Mouse (Mus musculus): ENCODE data around the gene Tmem170b. TPM values are rescaled to one million over a fixed set of nuclear protein-coding genes. Genes with fewer than 3 reads are reported as not detected.
A peak's percentile ranks its signal among the peaks of the same experiment; 100 is the strongest.
"Not testable (repeated sequence)": the region's sequence is repeated elsewhere in the genome, so short reads cannot be mapped to it uniquely, and the experiment has no call there.

Gene Tmem170b
- polyA plus RNA-seq, 1 experiment from 2014 or later = 10.2 TPM

DNA sequence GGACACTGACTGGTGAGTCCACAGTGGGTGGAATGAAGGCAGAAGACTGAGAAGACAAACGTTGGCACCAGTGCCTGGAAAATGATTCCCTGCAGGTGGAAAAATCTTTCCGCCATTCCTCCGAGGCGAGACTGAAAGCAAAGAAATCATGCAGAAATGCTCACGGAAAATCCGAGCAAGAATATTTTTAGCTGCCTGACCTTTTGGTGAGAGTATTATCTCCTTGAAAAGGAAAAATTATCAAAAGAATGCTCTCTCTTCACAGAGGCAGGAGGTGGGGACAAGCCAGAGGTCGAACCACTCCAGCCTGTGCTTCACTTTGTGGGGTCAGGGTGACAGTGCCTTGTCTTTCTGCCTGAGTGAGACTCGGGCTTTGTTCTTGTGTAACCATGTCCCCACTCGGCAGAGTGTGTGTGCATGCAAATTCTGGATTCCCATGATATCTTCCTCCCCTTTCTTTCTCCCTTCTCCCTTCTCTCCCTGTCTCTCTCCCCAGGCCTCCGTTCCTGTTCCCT is 49.9 kb downstream of the Tmem170b start:
- Histone ChIP-seq H3K27ac (replicated peaks) (no peak overlapping the region), H3K27me3 (replicated peaks; ENCODE audit: low read depth, poor library complexity, severe bottlenecking) (0 out of 2 replicates have a peak, but pooled peaks cover 5% of the 10 kb centered on the region), H3K36me3 (replicated peaks) (no peaks in the 10 kb centered on the region), H3K4me1 (peaks cover 14% of the 10 kb centered on the region), H3K4me3 (no peak overlapping the region), H3K9me3 (no peaks in the 10 kb centered on the region)
- 78% methylated on average over 10 of the region's 10 CpGs for WGBS
- no peak for DNase-seq (ENCODE audit: low spot score)

- Histone ChIP-seq H3K36me3 (replicated peaks) (no peaks in the 10 kb centered on the region), H3K4me3 (no peak overlapping the region), H3K4me1 (peaks cover 30% of the 10 kb centered on the region), H3K27ac (replicated peaks) (no peak overlapping the region; the same call in 1 of the 2 replicates), H3K9me3 (no peaks in the 10 kb centered on the region), H3K27me3 (replicated peaks; ENCODE audit: low read depth, poor library complexity, severe bottlenecking) (0 out of 2 replicates have a peak, but pooled peaks cover 5% of the 10 kb centered on the region)
- WGBS = 60% methylated on average over 11 of the region's 11 CpGs
- DNase-seq (ENCODE audit: low spot score) = no peak
Observed at GRCm38 (mm10) chr13:41660052-41660793, 54.5 kb downstream of the Tmem170b start.

- Histone ChIP-seq H3K4me3 (no peak overlapping the region), H3K9me3 (no peaks in the 10 kb centered on the region), H3K4me1 (peaks cover 30% of the 10 kb centered on the region), H3K27me3 (replicated peaks; ENCODE audit: low read depth, poor library complexity, severe bottlenecking) (0 out of 2 replicates have a peak, but pooled peaks cover 5% of the 10 kb centered on the region), H3K36me3 (replicated peaks) (no peaks in the 10 kb centered on the region), H3K27ac (replicated peaks) (no peak overlapping the region)
- DNase-seq (ENCODE audit: low spot score) = no peak
- WGBS = 86% methylated on average over 11 of the region's 11 CpGs
Observed at GRCm38 (mm10) chr13:41661116-41661515, 55.4 kb downstream of the Tmem170b start.

DNA sequence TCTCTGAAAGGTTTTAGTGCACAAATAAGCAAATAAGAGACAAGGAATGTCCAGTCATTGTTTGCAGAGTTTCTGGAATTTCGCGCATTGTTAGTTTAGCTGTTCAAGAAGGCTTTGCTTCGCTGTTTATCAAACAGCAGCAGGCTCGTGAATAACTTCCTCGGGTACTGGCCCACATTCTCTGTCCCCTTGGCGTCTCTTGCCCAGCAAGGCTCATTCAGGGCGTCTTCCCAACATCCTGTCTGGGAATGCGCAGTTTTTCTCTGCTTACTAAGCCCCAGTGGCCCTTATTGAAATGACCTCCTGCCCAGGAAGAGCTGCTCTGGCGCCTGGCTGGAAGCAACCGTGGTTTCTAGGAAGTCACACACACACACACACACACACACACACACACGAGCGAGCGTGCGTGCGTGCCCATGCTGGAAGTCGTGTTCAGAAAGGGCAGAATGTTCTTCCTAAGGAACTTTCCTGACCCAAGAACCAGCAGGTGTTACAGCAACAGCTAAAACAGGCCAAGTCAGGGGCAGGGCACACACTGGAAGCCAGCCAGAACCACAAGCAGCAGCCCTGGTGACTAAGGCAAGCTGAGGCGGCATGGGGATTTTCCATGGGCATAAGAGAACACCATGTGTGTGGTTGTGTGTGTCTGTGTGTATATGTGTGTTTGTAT is 56.8 kb downstream of the Tmem170b start:
- 52% methylated on average over 17 of the region's 17 CpGs for WGBS
- Histone ChIP-seq H3K27me3 (replicated peaks; ENCODE audit: low read depth, poor library complexity, severe bottlenecking) (0 out of 2 replicates have a peak, but pooled peaks cover 5% of the 10 kb centered on the region), H3K36me3 (replicated peaks) (no peaks in the 10 kb centered on the region), H3K27ac (replicated peaks) (peak overlapping the region; percentile 65), H3K4me1 (peaks cover 30% of the 10 kb centered on the region), H3K9me3 (no peaks in the 10 kb centered on the region), H3K4me3 (no peak overlapping the region)
- DNase-seq (ENCODE audit: low spot score) = peak; percentile 53

DNA sequence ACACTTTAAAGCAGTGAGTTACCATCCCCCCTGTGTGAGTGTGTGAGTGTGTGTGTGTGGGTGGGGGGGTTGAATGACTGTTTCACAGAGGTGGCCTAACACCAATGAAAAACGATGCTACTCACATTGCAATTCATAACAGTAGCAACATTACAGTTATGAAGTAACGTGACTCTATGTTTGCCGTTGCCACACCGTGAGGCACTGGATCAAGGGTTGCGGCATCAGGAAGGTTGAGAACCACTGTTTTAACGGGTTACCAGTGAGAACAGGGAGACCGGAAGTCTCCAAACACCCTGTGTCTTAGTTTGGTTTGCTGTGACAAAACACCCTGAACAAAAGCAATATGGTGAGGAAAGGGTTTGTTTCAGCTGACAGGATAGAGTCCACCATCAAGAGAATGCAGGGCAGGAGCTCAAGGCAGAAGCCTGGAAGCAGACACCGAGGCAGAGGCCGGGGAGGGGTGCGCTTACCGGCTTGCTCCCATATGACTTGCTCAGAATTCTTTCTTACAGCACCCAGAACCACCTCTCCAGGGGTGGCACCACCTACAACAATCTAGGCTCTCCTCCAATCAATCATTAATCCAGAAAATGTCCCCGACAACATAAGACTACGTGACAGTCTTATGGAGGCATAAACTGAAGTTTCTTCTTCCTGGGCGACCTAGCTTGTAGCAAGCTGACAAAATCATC is 57.9 kb downstream of the Tmem170b start:
- DNase-seq (ENCODE audit: low spot score) = no peak
- H3K36me3 ChIP-seq (replicated peaks) = no peaks in the 10 kb centered on the region
- H3K4me1 ChIP-seq = peaks cover 30% of the 10 kb centered on the region
- no peak overlapping the region for H3K4me3 ChIP-seq
- no peak overlapping the region for H3K27ac ChIP-seq (replicated peaks)
- no peaks in the 10 kb centered on the region for H3K9me3 ChIP-seq
- 90% methylated on average over 14 of the region's 14 CpGs for WGBS
- no peaks in the 10 kb centered on the region for H3K27me3 ChIP-seq (replicated peaks; ENCODE audit: low read depth, poor library complexity, severe bottlenecking)

GRCm38 (mm10) chr13:41669951-41670350 is 64.2 kb downstream of the Tmem170b start:
- Histone ChIP-seq H3K9me3 (no peaks in the 10 kb centered on the region), H3K27ac (replicated peaks) (peak overlapping the region; percentile 48; the same call in 1 of the 2 replicates)
- WGBS = 87% methylated on average over 2 of the region's 2 CpGs

GRCm38 (mm10) chr13:41670386-41671130 is 64.9 kb downstream of the Tmem170b start:
- Histone ChIP-seq H3K36me3 (replicated peaks) (no peaks in the 10 kb centered on the region), H3K4me3 (no peak overlapping the region), H3K9me3 (no peaks in the 10 kb centered on the region), H3K4me1 (peaks cover 17% of the 10 kb centered on the region), H3K27ac (replicated peaks) (peak overlapping the region; percentile 48; the same call in 1 of the 2 replicates), H3K27me3 (replicated peaks; ENCODE audit: low read depth, poor library complexity, severe bottlenecking) (no peaks in the 10 kb centered on the region)
- WGBS = 57% methylated on average over 7 of the region's 7 CpGs
- no peak for DNase-seq (ENCODE audit: low spot score)

More at GRCm38 (mm10) chr13:41669951-41670350, 64.2 kb downstream of the Tmem170b start:
- Histone ChIP-seq H3K4me3 (no peak overlapping the region), H3K36me3 (replicated peaks) (no peaks in the 10 kb centered on the region), H3K4me1 (peaks cover 17% of the 10 kb centered on the region), H3K27me3 (replicated peaks; ENCODE audit: low read depth, poor library complexity, severe bottlenecking) (no peaks in the 10 kb centered on the region)
- no peak for DNase-seq (ENCODE audit: low spot score)

DNA sequence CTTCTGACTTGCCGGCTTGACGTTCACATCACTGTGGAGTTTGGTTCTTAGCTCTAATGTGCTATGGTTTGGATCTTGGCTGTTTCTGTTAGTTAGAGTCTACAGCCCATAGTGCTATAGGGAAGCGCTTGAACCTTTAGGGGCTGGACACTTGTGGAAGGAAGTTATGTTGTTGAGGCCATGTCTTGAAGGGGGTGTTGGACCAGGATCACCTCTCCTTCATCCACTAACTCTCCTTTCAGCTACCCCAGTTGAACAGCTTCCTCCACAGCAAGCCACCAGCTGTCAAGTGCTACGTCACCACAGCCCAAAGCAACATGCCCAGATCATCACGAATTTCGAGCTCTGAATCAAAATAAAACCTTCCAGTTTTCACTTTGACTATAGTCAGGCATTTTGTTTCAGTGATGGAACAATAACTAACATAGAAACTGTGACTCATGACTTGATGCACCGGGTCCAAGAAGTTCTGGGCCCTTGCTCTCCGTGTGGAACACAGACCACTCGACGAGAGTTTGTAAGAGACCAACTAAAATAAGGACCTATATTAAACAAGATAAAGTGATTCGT is 65.5 kb downstream of the Tmem170b start:
- Histone ChIP-seq H3K27ac (replicated peaks) (no peak overlapping the region; the same call in 1 of the 2 replicates), H3K9me3 (no peaks in the 10 kb centered on the region), H3K4me3 (no peak overlapping the region), H3K4me1 (peaks cover 19% of the 10 kb centered on the region), H3K27me3 (replicated peaks; ENCODE audit: low read depth, poor library complexity, severe bottlenecking) (no peaks in the 10 kb centered on the region), H3K36me3 (replicated peaks) (no peaks in the 10 kb centered on the region)
- WGBS = 93% methylated on average over 11 of the region's 11 CpGs
- no peak for DNase-seq (ENCODE audit: low spot score)

DNA sequence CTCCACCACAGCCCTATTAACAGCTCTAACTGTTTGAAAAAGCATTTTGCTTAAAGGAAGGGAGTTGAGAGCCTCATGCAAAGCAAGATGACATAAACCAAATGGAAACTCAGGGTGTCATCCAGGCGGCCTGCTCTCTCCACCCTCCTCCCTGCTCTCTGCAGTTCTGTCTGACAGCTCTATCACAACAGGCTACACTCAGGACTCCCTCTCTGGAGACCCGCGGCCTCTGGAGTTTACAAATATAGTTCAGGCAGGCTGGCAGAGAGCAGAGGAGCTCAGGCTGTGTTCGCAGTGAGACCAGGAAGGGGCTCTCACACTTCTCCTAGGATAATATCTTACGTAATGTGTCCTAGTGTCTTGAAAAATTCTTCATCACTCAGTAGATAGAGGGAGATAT is 67.2 kb downstream of the Tmem170b start:
- H3K4me3 ChIP-seq; H3K36me3 ChIP-seq (replicated peaks); H3K27me3 ChIP-seq (replicated peaks; ENCODE audit: low read depth, poor library complexity, severe bottlenecking); H3K27ac ChIP-seq (replicated peaks); H3K9me3 ChIP-seq; DNase-seq (ENCODE audit: low spot score): not testable (repeated sequence)
- 64% methylated on average over 5 of the region's 5 CpGs for WGBS
- peaks cover 28% of the 10 kb centered on the region for H3K4me1 ChIP-seq

DNA sequence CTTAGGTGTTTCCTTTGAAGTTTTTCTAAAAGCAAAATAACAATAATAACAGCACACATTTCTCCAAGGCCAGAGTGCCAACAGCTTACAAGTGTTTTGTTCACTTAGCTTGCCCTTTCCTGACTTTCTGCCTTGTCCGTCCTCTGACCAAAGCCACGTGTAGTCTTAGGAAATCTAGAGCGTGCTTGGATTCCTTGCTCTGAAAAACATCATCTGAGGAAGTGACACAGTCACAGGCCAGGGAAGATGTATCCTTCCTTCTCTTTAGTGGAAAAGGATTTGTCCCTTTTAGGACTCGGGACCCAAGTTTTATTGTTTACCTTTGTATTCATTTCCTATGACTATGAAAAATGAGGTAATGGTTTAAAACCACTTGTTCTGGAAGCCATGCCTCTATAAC is 67.8 kb downstream of the Tmem170b start:
- 78% methylated on average over 4 of the region's 4 CpGs for WGBS
- no peak for DNase-seq (ENCODE audit: low spot score)
- Histone ChIP-seq H3K27ac (replicated peaks) (no peak overlapping the region), H3K9me3 (no peaks in the 10 kb centered on the region), H3K4me1 (peaks cover 28% of the 10 kb centered on the region), H3K4me3 (no peak overlapping the region), H3K27me3 (replicated peaks; ENCODE audit: low read depth, poor library complexity, severe bottlenecking) (no peaks in the 10 kb centered on the region), H3K36me3 (replicated peaks) (no peaks in the 10 kb centered on the region)

- H3K9me3 ChIP-seq; H3K27ac ChIP-seq (replicated peaks); H3K4me3 ChIP-seq; H3K27me3 ChIP-seq (replicated peaks; ENCODE audit: low read depth, poor library complexity, severe bottlenecking); H3K36me3 ChIP-seq (replicated peaks); DNase-seq (ENCODE audit: low spot score): not testable (repeated sequence)
- peaks cover 28% of the 10 kb centered on the region for H3K4me1 ChIP-seq
- 90% methylated on average over 9 of the region's 9 CpGs for WGBS
Observed at GRCm38 (mm10) chr13:41674608-41675007, 68.9 kb downstream of the Tmem170b start.
